Mouse (Mus musculus) kidney, adult 2 months (tissue): ENCODE data around the gene Zc2hc1c.

ENCODE experiments used
- CTCF ChIP-seq: fragments of 200-500 bp; conservative IDR thresholded peaks from 2 replicates; pipeline ENCODE4 v1.5.1; 2011; ENCODE audit warnings: low read depth, mild to moderate bottlenecking, control low read depth, low read length, moderate library complexity, mixed read lengths; ENCODE audit not compliant: insufficient read depth, insufficient read length
- POLR2A ChIP-seq: fragments of 200-500 bp; IDR thresholded peaks from one replicate; pipeline ENCODE4 v1.6.1; 2011; ENCODE audit warnings: low read depth, low read length, control low read depth

DNA sequence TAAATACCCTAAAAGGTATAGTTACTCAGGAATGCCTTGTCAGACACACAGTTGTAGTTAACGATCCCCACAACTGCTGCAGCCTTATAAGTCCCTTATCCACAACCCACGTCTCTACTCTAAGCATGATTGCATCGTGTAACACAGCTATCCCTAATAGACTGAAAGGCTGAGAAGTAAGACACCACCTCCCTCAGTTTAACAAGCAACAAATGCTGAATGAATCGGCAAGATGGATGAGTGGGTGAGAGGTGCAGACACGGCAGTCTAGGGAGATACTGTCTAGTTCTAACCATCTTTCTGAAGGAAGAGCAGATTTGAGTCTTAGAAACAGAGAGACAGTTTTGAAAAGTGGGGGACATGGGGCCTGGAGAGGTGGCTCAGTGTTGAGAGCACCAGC lies 25.2 kb upstream of the Zc2hc1c start:
- TF ChIP-seq CTCF (no peak), POLR2A (no peak)
